ENCODE assay signal across 8 mouse cellular contexts in genomic region chr11:86624237-86624941, GRCm38 (mm10). TPM values are rescaled to one million over a fixed set of nuclear protein-coding genes. Genes with fewer than 3 reads are reported as not detected.
DNase-seq lines count a peak whose midpoint lies in the region; ATAC-seq and TF ChIP-seq lines count a peak whose summit lies in the region.

No protein-coding gene starts in this region.

- DNase-seq in thymus, postnatal 14 days, result peak; percentile 10
- DNase-seq in thymus, adult 18-20 months, result no peak
- peak; percentile 66 for DNase-seq in c-Kit-positive CD71-negative TER-119-negative erythroid progenitor cells, embryonic 14.5 days (ENCODE audit: low read depth)
- DNase-seq in liver, postnatal 0 days, result no peak
- no peak for DNase-seq in adrenal gland, postnatal 4 days (ENCODE audit: low spot score in 2 of 2)
- no peak for DNase-seq in right cerebral cortex, postnatal 14 days
- no peak for DNase-seq in thymus, adult 2 months

- TF ChIP-seq POLR2A in thymus, adult 2 months (IDR thresholded peaks at IDR 0.05; ENCODE audit: control insufficient read depth, extremely low read depth, insufficient read depth, low read length, poor library complexity), result no peak

- H3K4me3 ChIP-seq in liver, postnatal 0 days (ENCODE audit: low read depth, low read length), result no peak overlapping the region
- no peak overlapping the region for H3K4me3 ChIP-seq in stomach, embryonic 15.5 days (replicated peaks)
- H3K4me3 ChIP-seq in thymus, adult 2 months (ENCODE audit: control insufficient read depth, insufficient read depth, low read length), result no peak overlapping the region

- H3K36me3 ChIP-seq in liver, postnatal 0 days (replicated peaks; ENCODE audit: insufficient read depth, low read length), result no peaks in the 10 kb centered on the region
- H3K36me3 ChIP-seq in stomach, embryonic 15.5 days, result no peaks in the 10 kb centered on the region
- H3K36me3 ChIP-seq in thymus, adult 2 months (ENCODE audit: control insufficient read depth, insufficient read depth, low read length), result no peaks in the 10 kb centered on the region

- peak overlapping the region; percentile 61 for H3K27ac ChIP-seq in liver, postnatal 0 days (ENCODE audit: low read depth)
- H3K27ac ChIP-seq in stomach, embryonic 15.5 days, result peak overlapping the region; percentile 61
- no peak overlapping the region; the same call in 1 of the 2 replicates for H3K27ac ChIP-seq in thymus, adult 2 months (ENCODE audit: control insufficient read depth, insufficient read depth, low read length)

- H3K4me1 ChIP-seq in liver, postnatal 0 days (ENCODE audit: insufficient read depth), result peaks cover 8% of the 10 kb centered on the region; the same call in 1 of the 2 replicates
- H3K4me1 ChIP-seq in stomach, embryonic 15.5 days, result no peaks in the 10 kb centered on the region
- 0 out of 2 replicates have a peak, but pooled peaks cover 4% of the 10 kb centered on the region for H3K4me1 ChIP-seq in thymus, adult 2 months (replicated peaks; ENCODE audit: control insufficient read depth, insufficient read depth, low read length)

- 28% methylated on average over 5 of the region's 5 CpGs for WGBS in liver, postnatal 0 days (ENCODE audit: insufficient replicate concordance)
- 49% methylated on average over 5 of the region's 5 CpGs for WGBS in stomach, embryonic 15.5 days
- WGBS in thymus, adult 2 months, result 27% methylated on average over 5 of the region's 5 CpGs

- TF ChIP-seq EP300 in liver, postnatal 0 days (IDR thresholded peaks at IDR 0.05; ENCODE audit: low read depth), result peak; percentile 83

- H3K9ac ChIP-seq in liver, postnatal 0 days (replicated peaks), result 0 out of 2 replicates have a peak overlapping the region, but pooled peaks have one; percentile 18
- no peak overlapping the region for H3K9ac ChIP-seq in stomach, embryonic 15.5 days

- H3K9me3 ChIP-seq in liver, postnatal 0 days (ENCODE audit: low read length), result no peaks in the 10 kb centered on the region
- H3K9me3 ChIP-seq in stomach, embryonic 15.5 days, result no peaks in the 10 kb centered on the region

- no peak for TF ChIP-seq CTCF in liver, postnatal 0 days (IDR thresholded peaks at IDR 0.05; ENCODE audit: low read depth)
- TF ChIP-seq CTCF in thymus, adult 2 months (IDR thresholded peaks at IDR 0.05; ENCODE audit: borderline replicate concordance, control insufficient read depth, extremely low read depth, insufficient read depth, low read length, poor library complexity), result no peak

- no peaks in the 10 kb centered on the region for H3K27me3 ChIP-seq in liver, postnatal 0 days (ENCODE audit: insufficient read depth, low read length)
- H3K27me3 ChIP-seq in stomach, embryonic 15.5 days (replicated peaks), result no peaks in the 10 kb centered on the region
- no peaks in the 10 kb centered on the region for H3K27me3 ChIP-seq in thymus, adult 2 months (ENCODE audit: control insufficient read depth, insufficient read depth, low read length)

- no peak overlapping the region; the same call in 1 of the 2 replicates for H3K4me2 ChIP-seq in liver, postnatal 0 days (ENCODE audit: low read depth, low read length)
- no peak overlapping the region for H3K4me2 ChIP-seq in stomach, embryonic 15.5 days

- ATAC-seq in liver, postnatal 0 days, result peak; percentile 73
- no peak for ATAC-seq in stomach, embryonic 15.5 days (ENCODE audit: insufficient read depth, low FRiP score, low read depth)

RNA-seq across cellular contexts. Expression of gene Vmp1, which starts 59.2 kb away (rescaled TPM):
- 110 and 125 TPM in 2 replicates for polyA plus RNA-seq in liver, postnatal 0 days (2015; fragmentation: Nextera tagmentation; extraction: Ambion mirVana)
- 144 and 153 TPM in 2 replicates for polyA plus RNA-seq in stomach, embryonic 15.5 days (2015; fragmentation: Nextera tagmentation; extraction: Ambion mirVana)
- 100 to 1,000 TPM; 109 to 120 TPM for total RNA-seq in adrenal gland, postnatal 4 days (2021)
- polyA plus RNA-seq in thymus, adult 2 months (2012; rRNA removed), result 33.3 and 36.7 TPM in 2 replicates

RNA-seq across cellular contexts. Expression of gene Ptrh2, which starts 59.4 kb away (rescaled TPM):
- 12.7 and 13.3 TPM in 2 replicates for polyA plus RNA-seq in liver, postnatal 0 days (2015; fragmentation: Nextera tagmentation; extraction: Ambion mirVana)
- 30.3 and 31.9 TPM in 2 replicates for polyA plus RNA-seq in stomach, embryonic 15.5 days (2015; fragmentation: Nextera tagmentation; extraction: Ambion mirVana)
- 10 to 100 TPM; 21.6 to 22.0 TPM for total RNA-seq in adrenal gland, postnatal 4 days (2021)
- polyA plus RNA-seq in thymus, adult 2 months (2012; rRNA removed), result 4.3 and 5.2 TPM in 2 replicates

Comparison
In these comparisons a context has a peak if more than half of its experiments do, and no peak if none do; other contexts are left out.
1. DNase-seq: peak in thymus, postnatal 14 days (single experiment) and c-Kit-positive CD71-negative TER-119-negative erythroid progenitor cells, embryonic 14.5 days (single experiment); none in thymus, adult 18-20 months (0 of 2), liver, postnatal 0 days (single experiment), adrenal gland, postnatal 4 days (0 of 2), right cerebral cortex, postnatal 14 days (single experiment) and thymus, adult 2 months (single experiment).